Mouse (Mus musculus): ENCODE results near the gene Gm11983. TPM values are rescaled to one million over a fixed set of nuclear protein-coding genes. Genes with fewer than 3 reads are reported as not detected.

Gm11983 gene
- total and polyA plus RNA-seq, 2 experiments from 2014 or later: not detected

- Histone ChIP-seq H3K4me1 (ENCODE audit: insufficient read depth, low read length) (no peaks in the 10 kb centered on the region), H3K4me2 (ENCODE audit: low read depth, low read length, poor library complexity, severe bottlenecking) (no peak overlapping the region), H3K9ac (replicated peaks; ENCODE audit: low read length, poor library complexity, severe bottlenecking) (no peak overlapping the region), H3K27me3 (ENCODE audit: insufficient read depth, low read length) (no peaks in the 10 kb centered on the region), H3K27ac (ENCODE audit: low read depth, low read length) (no peak overlapping the region), H3K36me3 (ENCODE audit: insufficient read depth, low read length) (no peaks in the 10 kb centered on the region), H3K9me3 (ENCODE audit: low read length) (no peaks in the 10 kb centered on the region), H3K4me3 (ENCODE audit: low read depth, low read length) (no peak overlapping the region)
- no peak for ATAC-seq (ENCODE audit: low FRiP score)
- TF ChIP-seq CTCF (IDR thresholded peaks at IDR 0.05): no peak
- no peak for DNase-seq (ENCODE audit: low spot score)
- 88% methylated on average over 5 of the region's 5 CpGs for WGBS
Measured at GRCm38 (mm10) chr11:6842160-6842559, 4.7 kb upstream of the Gm11983 start.

GRCm38 (mm10) chr11:6840775-6841174 lies 3.3 kb upstream of the Gm11983 start:
- no peaks in the 10 kb centered on the region for H3K4me1 ChIP-seq (ENCODE audit: insufficient read depth, low read length)
- H3K4me2 ChIP-seq (ENCODE audit: low read depth, low read length, poor library complexity, severe bottlenecking): no peak overlapping the region
- H3K9me3 ChIP-seq (ENCODE audit: low read length): no peaks in the 10 kb centered on the region
- no peak overlapping the region for H3K4me3 ChIP-seq (ENCODE audit: low read depth, low read length)
- no peak overlapping the region for H3K9ac ChIP-seq (replicated peaks; ENCODE audit: low read length, poor library complexity, severe bottlenecking)
- DNase-seq (ENCODE audit: low spot score) (no peak), ATAC-seq (ENCODE audit: low FRiP score) (no peak)
- H3K27me3 ChIP-seq (ENCODE audit: insufficient read depth, low read length): no peaks in the 10 kb centered on the region
- no peaks in the 10 kb centered on the region for H3K36me3 ChIP-seq (ENCODE audit: insufficient read depth, low read length)
- no peak overlapping the region for H3K27ac ChIP-seq (ENCODE audit: low read depth, low read length)
- TF ChIP-seq CTCF (IDR thresholded peaks at IDR 0.05): no peak
- 59% methylated on average over 3 of the region's 3 CpGs for WGBS

- no peak for DNase-seq (ENCODE audit: low spot score)
- no peak for TF ChIP-seq CTCF (IDR thresholded peaks at IDR 0.05)
- no peaks in the 10 kb centered on the region for H3K27me3 ChIP-seq (ENCODE audit: insufficient read depth, low read length)
- no peaks in the 10 kb centered on the region for H3K9me3 ChIP-seq (ENCODE audit: low read length)
- no peak overlapping the region for H3K4me3 ChIP-seq (ENCODE audit: low read depth, low read length)
- no peaks in the 10 kb centered on the region for H3K36me3 ChIP-seq (ENCODE audit: insufficient read depth, low read length)
- H3K4me1 ChIP-seq (ENCODE audit: insufficient read depth, low read length): no peaks in the 10 kb centered on the region
- H3K4me2 ChIP-seq (ENCODE audit: low read depth, low read length, poor library complexity, severe bottlenecking): no peak overlapping the region
- no peak overlapping the region for H3K27ac ChIP-seq (ENCODE audit: low read depth, low read length)
- no peak for ATAC-seq (ENCODE audit: low FRiP score)
- no peak overlapping the region for H3K9ac ChIP-seq (replicated peaks; ENCODE audit: low read length, poor library complexity, severe bottlenecking)
- WGBS: 64% methylated on average over 13 of the region's 13 CpGs
Measured at GRCm38 (mm10) chr11:6834636-6835035, 2.8 kb downstream of the Gm11983 start.

- DNase-seq (ENCODE audit: low spot score) (no peak), ATAC-seq (ENCODE audit: low FRiP score) (no peak)
- no peak overlapping the region for H3K4me2 ChIP-seq (ENCODE audit: low read depth, low read length, poor library complexity, severe bottlenecking)
- no peaks in the 10 kb centered on the region for H3K4me1 ChIP-seq (ENCODE audit: insufficient read depth, low read length)
- TF ChIP-seq CTCF (IDR thresholded peaks at IDR 0.05): no peak
- H3K9me3 ChIP-seq (ENCODE audit: low read length): no peaks in the 10 kb centered on the region
- H3K4me3 ChIP-seq (ENCODE audit: low read depth, low read length): no peak overlapping the region
- no peak overlapping the region for H3K9ac ChIP-seq (replicated peaks; ENCODE audit: low read length, poor library complexity, severe bottlenecking)
- no peak overlapping the region for H3K27ac ChIP-seq (ENCODE audit: low read depth, low read length)
- H3K27me3 ChIP-seq (ENCODE audit: insufficient read depth, low read length): no peaks in the 10 kb centered on the region
- 90% methylated on average over 9 of the region's 9 CpGs for WGBS
- no peaks in the 10 kb centered on the region for H3K36me3 ChIP-seq (ENCODE audit: insufficient read depth, low read length)
Measured at GRCm38 (mm10) chr11:6833731-6834130, 3.7 kb downstream of the Gm11983 start.

GRCm38 (mm10) chr11:6831931-6832330 lies 5.5 kb downstream of the Gm11983 start:
- DNase-seq (ENCODE audit: low spot score): peak; percentile 52
- no peak for TF ChIP-seq CTCF (IDR thresholded peaks at IDR 0.05)

GRCm38 (mm10) chr11:6828196-6828595 lies 9.3 kb downstream of the Gm11983 start:
- Histone ChIP-seq H3K27ac (ENCODE audit: low read depth, low read length) (no peak overlapping the region), H3K4me1 (ENCODE audit: insufficient read depth, low read length) (no peaks in the 10 kb centered on the region), H3K36me3 (ENCODE audit: insufficient read depth, low read length) (no peaks in the 10 kb centered on the region), H3K4me3 (ENCODE audit: low read depth, low read length) (no peak overlapping the region), H3K9ac (replicated peaks; ENCODE audit: low read length, poor library complexity, severe bottlenecking) (no peak overlapping the region), H3K9me3 (ENCODE audit: low read length) (no peaks in the 10 kb centered on the region), H3K4me2 (ENCODE audit: low read depth, low read length, poor library complexity, severe bottlenecking) (no peak overlapping the region), H3K27me3 (ENCODE audit: insufficient read depth, low read length) (no peaks in the 10 kb centered on the region)
- no peak for TF ChIP-seq CTCF (IDR thresholded peaks at IDR 0.05)
- DNase-seq (ENCODE audit: low spot score) (no peak), ATAC-seq (ENCODE audit: low FRiP score) (no peak)
- 65% methylated on average over 5 of the region's 5 CpGs for WGBS

More at GRCm38 (mm10) chr11:6831931-6832330, 5.5 kb downstream of the Gm11983 start:
- Histone ChIP-seq H3K9me3 (ENCODE audit: low read length) (no peaks in the 10 kb centered on the region), H3K36me3 (ENCODE audit: insufficient read depth, low read length) (no peaks in the 10 kb centered on the region), H3K27me3 (ENCODE audit: insufficient read depth, low read length) (no peaks in the 10 kb centered on the region), H3K4me1 (ENCODE audit: insufficient read depth, low read length) (no peaks in the 10 kb centered on the region), H3K9ac (replicated peaks; ENCODE audit: low read length, poor library complexity, severe bottlenecking) (no peak overlapping the region; the same call in 1 of the 2 replicates), H3K4me2 (ENCODE audit: low read depth, low read length, poor library complexity, severe bottlenecking) (no peak overlapping the region), H3K27ac (ENCODE audit: low read depth, low read length) (peak overlapping the region; percentile 18; the same call in 1 of the 2 replicates), H3K4me3 (ENCODE audit: low read depth, low read length) (no peak overlapping the region)
- ATAC-seq (ENCODE audit: low FRiP score): peak; percentile 77
- WGBS: 53% methylated on average over 9 of the region's 9 CpGs
